Mouse (Mus musculus) T-helper 2 cell (primary cell): ENCODE data around the gene Scrt2.

Source experiments
- in situ Hi-C: fragments of 300-600 bp; cut with MboI, MseI; formaldehyde crosslinking; loops from one replicate; pipeline ENCODE4 v1.15.1; 2025; ENCODE audit warnings: high pct_unique_total_duplicates

The Scrt2 gene

GRCm38 (mm10) chr2:152142571-152142970 is 61.2 kb downstream of the Scrt2 start:
- in situ Hi-C loops, result no loop called here

- in situ Hi-C loops, result no loop called here
These were observed 62.2 kb downstream of the Scrt2 start, which contains the start of gene Tcf15 for GRCm38 (mm10) chr2:152143279-152144157. Tcf15 (plus strand) TSS chr2:152143561.

DNA sequence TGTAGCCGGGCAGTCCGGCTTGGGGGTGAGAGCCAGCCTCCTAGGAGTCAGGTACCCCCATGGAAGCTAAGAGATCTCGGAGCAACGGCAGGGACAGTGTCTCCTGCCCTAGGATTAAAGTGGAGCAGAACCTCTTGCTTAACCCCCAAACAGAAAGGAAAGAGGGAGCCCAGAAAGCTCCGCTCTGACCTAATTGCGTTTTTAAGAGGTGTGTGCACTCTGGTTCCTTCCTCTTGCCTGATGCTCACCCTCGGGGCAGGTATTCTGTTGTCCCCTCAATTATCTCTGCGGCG is 62.8 kb downstream of the Scrt2 start:
- in situ Hi-C loops, result no loop called here

DNA sequence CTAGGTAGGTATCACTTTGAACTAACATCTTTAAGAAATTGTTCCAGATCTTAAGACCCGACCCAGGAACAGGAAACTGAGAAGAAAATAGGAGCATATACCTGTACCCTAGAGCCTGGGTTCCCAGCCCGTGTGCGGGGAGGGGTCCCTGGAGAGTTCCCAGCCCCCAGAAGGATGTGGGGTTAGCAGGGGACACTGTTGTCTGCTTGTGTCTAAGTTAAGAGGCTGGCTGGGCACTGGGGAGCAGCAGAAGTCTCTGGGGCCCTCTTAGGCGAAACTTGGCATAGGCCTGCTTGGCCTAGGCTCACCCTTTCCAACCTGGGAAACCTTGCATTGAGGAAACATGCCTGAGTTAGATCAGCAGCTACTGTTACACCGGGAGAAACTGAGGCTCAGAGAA is 63.2 kb downstream of the Scrt2 start:
- in situ Hi-C loops, result no loop called here
